Mouse (Mus musculus) T-helper 2 cell (primary cell): ENCODE data around the gene Defb25.
"Not testable (repeated sequence)": the region's sequence is repeated elsewhere in the genome, so short reads cannot be mapped to it uniquely, and the experiment has no call there.

Experiments used
- in situ Hi-C: fragments of 300-600 bp; cut with MboI, MseI; formaldehyde crosslinking; loops from one replicate; pipeline ENCODE4 v1.15.1; 2025; ENCODE audit warnings: high pct_unique_total_duplicates

The Defb25 gene

GRCm38 (mm10) chr2:152622953-152623352, at the start of gene Defb25:
Defb25 (minus strand) TSS chr2:152623053.
- in situ Hi-C loops = loop anchor here (5.0 kb wide), 1 partner anchor 34 kb away; no protein-coding TSS in a partner anchor

GRCm38 (mm10) chr2:152672166-152672565, 49.3 kb upstream of the Defb25 start:
- in situ Hi-C loops = no loop called here

- in situ Hi-C loops = no loop called here
Observed at GRCm38 (mm10) chr2:152671642-152671999, 48.8 kb upstream of the Defb25 start.

GRCm38 (mm10) chr2:152670983-152671641, 48.3 kb upstream of the Defb25 start:
- in situ Hi-C loops = no loop called here

GRCm38 (mm10) chr2:152669639-152670484, 47.0 kb upstream of the Defb25 start:
- in situ Hi-C loops = no loop called here

GRCm38 (mm10) chr2:152669256-152669638, 46.4 kb upstream of the Defb25 start, which contains the start of gene H13:
H13 (plus strand) TSS chr2:152669461.
- in situ Hi-C loops = no loop called here

GRCm38 (mm10) chr2:152666191-152666590, 43.3 kb upstream of the Defb25 start:
- in situ Hi-C loops = not testable (repeated sequence)

GRCm38 (mm10) chr2:152661163-152661562, 38.3 kb upstream of the Defb25 start:
- in situ Hi-C loops = no loop called here

- in situ Hi-C loops = loop anchor here (5.0 kb wide), 1 partner anchor 35 kb away; the partner anchor contains the start of gene Defb25
Observed at GRCm38 (mm10) chr2:152657398-152657797, 34.5 kb upstream of the Defb25 start.

GRCm38 (mm10) chr2:152653874-152654715, 31.2 kb upstream of the Defb25 start:
- in situ Hi-C loops = no loop called here

GRCm38 (mm10) chr2:152652901-152653620, 30.2 kb upstream of the Defb25 start:
- in situ Hi-C loops = no loop called here

- in situ Hi-C loops = no loop called here
Observed at GRCm38 (mm10) chr2:152639406-152640113, 16.7 kb upstream of the Defb25 start.

GRCm38 (mm10) chr2:152638865-152639264, 16.0 kb upstream of the Defb25 start:
- in situ Hi-C loops = no loop called here

GRCm38 (mm10) chr2:152637381-152637780, 14.5 kb upstream of the Defb25 start:
- in situ Hi-C loops = no loop called here

GRCm38 (mm10) chr2:152637006-152637322, 14.1 kb upstream of the Defb25 start:
- in situ Hi-C loops = no loop called here

- in situ Hi-C loops = no loop called here
Observed at GRCm38 (mm10) chr2:152636246-152637005, 13.6 kb upstream of the Defb25 start.

GRCm38 (mm10) chr2:152634311-152634710, 11.5 kb upstream of the Defb25 start:
- in situ Hi-C loops = no loop called here

GRCm38 (mm10) chr2:152633334-152633733, 10.5 kb upstream of the Defb25 start:
- in situ Hi-C loops = no loop called here

- in situ Hi-C loops = no loop called here
Observed at GRCm38 (mm10) chr2:152629904-152630303, 7.1 kb upstream of the Defb25 start.

- in situ Hi-C loops = no loop called here
Observed at GRCm38 (mm10) chr2:152629239-152629638, 6.4 kb upstream of the Defb25 start.
